Mouse (Mus musculus) cerebellum, postnatal 36 days (tissue): ENCODE data around the gene Zfyve9.

ENCODE experiments used
- DNase-seq, 2 experiments: peaks; one replicate each; pipeline ENCODE4 v3.0.0; 2021 to 2022; ENCODE audit warnings: mixed read lengths in 2 of 2

Zfyve9 gene

DNA sequence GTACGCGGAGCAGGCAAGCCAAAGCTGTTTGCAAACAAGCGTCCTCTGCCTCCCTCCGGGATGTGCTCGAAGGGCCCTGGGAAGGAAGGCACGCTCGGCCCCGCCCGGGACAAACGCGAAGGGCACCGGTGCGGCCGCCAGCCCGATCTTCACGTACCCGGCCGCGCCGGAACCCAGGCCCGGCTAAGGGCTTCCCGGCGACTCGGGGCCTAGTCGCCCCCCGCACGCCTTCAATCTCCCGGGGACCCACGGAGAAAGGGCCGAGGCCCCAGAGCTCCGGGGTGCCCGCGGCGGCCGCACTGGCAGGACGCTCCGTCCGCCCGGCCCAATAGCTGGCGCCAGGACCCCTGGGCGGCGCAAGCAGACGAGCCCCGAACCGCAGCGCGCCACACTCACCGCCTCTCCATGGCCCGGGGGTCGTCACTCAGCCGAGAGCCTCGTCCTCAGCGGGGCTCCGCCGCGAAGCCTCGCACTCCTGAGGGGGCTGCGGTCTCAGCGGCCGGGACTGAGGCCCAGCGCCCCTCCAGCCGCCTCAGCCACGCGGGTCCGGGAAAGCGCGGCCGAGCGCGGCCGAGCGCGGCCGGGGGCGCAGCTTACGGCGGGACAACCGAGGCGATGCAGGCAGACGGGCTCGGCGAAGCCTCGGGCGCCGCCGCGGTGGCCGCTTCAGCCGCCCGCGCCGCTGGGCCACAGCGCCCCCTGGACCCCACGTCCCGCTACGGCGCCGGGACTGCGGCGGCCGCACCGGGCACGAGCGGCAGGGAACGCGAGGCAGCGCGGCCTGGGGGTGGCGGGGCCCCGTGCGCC, at the start of gene Zfyve9:
TSS of gene Zfyve9 (minus strand) at position 742 of the 807 bp plus-strand sequence.
- peak; percentile 79 to 86 for DNase-seq

DNA sequence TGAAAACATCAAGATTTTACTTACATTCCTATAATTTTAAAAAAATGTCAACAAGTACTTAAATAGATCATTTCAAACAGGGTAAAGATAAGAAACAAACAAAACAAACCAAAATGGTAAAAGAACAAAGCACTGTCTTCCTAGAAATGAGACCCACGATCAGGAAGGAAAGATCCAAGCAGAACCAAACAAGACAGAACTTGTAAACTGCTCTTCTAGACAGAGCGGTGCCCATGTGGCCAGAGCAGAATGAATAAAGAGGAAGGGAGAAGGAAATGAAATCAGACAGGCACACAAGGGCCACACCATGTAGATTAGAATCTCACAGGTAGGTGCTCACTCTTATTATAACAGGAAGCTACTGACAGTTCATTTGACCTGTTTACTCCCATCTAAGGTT, 46.0 kb upstream of the Zfyve9 start:
- DNase-seq, result no peak

DNA sequence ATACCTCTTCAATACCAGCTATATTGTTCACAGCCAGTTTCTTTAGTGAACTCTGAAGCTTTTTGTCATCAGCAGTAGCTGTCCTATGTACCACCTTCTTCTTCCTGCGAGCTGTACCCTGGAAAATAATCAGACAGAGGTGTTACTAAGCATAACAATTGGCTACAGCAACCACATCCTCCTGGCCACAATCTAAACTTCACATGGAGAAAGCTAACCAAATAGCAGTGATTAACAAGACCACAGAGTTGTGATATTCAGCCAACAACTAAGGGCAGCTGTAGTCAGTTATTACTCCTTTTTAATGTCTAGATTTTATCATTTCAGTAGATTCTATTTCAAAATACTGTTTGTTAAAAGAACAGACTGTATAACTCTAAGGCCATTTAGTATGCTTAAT, 45.5 kb upstream of the Zfyve9 start:
- no peak for DNase-seq

DNA sequence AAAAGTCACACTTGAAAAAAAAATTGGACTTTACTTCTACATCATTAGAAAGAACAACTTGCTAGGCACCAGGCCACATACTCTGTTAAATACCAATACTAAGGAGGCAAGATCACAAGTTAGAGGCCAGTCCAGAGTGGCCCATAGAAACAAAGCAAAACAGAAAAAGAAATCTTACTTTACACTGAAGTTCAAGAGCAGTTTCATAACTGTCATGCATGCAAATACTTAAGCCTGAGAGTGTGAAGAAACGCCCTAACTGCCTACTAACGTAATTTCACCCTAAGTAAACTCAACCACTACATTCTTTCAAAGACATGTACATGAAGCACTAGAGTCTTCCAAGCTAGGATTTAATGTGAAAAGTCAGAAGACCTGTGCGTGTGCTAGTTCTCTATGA, 45.1 kb upstream of the Zfyve9 start:
- DNase-seq, result no peak

DNA sequence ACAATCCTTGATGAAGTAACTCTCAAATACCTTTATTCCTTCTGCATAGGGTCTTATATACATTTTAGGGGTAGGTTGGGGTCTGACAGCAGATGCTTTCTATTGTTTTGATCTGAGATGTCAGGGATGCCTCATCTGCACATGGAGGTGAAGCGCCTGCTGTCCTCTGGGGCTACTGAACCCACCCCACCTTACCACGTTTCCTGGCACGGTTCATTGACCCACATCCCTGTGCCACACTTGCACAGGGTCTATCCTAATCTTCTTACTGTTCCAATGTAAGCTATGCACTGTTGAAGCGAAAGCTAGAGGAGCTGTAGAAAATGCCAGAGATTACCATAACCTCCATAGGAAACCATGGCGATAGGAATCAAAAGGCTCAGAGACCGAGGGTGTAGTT, 31.0 kb upstream of the Zfyve9 start:
- DNase-seq, result no peak

DNA sequence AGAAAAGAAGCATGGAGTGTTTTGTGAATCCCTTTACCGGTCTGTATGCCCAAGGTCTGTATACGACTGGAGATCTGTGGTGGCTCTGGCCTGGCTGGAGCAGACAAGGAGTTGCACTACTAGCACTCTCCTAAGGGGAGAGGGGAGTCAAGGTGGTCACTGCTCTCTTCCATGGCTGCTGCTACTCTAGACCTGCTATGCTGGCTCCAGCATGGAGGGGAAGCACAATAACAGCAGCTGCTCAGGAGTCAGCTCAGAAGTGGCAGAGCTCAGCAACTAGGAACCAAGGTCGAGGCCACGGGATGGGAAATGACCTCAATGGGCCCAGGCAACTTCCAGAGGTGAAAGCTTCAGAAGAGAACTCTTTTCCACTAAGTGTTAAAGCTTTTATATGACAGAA, 30.5 kb upstream of the Zfyve9 start:
- DNase-seq, result no peak

DNA sequence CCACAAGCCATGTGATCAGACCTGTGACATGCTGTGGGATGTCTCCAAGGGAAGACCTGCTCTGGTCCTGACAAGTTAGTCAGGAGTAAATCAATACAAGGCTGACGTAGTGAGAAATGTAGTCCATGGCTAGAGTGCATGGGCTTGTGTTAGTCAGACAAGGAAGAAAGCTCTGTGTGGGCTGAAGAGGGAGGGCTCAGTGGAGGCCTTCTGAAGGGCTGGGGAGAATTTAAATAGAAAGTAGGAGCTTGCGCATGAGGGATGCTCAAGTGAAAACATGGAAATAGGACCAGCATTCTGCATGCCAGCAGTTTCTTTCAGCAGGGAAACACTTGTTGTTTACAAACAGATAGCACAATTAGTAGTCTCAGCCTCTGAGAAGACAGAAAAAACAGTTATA, 22.9 kb upstream of the Zfyve9 start:
- DNase-seq, result no peak

DNA sequence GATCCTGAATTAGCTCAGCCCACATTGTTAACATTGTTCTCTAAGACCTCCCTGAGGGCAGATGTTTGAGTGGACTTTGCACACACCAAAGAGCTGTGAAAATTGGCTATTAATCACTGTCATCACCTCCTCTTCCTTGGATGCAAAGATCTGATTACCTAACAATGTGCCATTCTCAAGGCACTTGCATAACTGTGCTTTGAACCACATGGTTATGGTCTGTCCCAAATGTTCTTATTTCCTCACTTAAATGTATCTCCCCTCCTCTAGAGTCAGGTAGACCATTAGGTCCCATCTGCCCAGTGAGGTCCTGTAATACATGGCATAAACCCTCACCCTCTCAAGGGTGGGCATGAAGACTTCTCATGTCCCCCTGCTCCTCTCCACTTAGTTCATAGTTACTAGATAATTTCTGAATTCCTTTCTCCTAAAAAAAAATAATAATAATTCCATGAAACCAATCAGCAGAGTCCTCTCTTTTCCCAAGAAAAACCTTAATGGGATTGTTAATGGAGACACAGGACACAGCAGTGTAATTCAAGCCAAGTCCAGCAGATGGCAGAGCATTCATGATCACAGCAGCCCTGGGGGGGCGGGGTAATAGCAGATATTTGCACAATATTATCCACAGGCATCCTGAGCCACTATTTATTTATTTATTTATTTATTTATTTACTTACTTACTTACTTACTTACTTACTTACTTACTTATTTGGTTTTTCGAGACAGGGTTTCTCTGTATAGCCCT, 17.7 kb upstream of the Zfyve9 start:
- peak; percentile 72 to 78 for DNase-seq

DNA sequence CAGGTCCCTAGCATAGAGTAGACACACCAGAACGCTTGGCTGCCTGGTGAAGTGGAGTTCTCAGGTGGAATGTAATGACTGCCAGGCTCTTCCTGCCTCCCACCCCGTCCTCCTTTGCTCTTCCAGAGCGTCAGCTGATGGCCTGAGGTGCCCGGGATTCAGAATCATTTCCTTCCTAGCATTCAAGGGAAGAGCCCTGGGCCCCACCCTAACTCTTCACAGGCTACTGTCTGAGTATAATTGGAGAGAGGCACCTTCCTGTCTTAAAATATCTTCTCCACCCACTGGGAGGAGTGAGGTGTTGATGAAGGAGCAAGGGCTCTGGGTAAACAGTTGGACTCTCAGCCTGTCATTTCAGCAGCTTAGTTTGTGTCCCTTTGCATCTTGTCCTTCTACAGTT, 16.1 kb upstream of the Zfyve9 start:
- DNase-seq, result no peak

DNA sequence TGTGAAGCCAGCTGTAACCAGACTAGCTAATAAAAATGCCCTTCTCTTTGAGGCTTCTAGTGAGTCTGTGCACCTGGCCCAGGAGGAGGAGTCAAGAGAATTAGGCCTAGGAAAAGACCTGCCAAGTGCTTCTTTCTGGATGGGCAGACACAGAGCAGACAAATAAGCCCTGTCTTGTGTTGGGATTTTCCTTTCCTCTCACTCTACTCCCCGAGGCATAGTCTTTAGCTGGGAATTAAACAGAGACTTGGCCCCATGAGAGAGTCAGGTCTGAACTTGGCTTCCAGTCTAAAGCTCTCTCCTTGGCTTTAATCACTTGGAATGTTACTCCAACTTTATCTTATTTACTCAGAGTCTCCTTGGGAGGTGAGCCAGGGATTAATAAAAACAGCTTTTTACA, 13.3 kb upstream of the Zfyve9 start:
- no peak for DNase-seq

DNA sequence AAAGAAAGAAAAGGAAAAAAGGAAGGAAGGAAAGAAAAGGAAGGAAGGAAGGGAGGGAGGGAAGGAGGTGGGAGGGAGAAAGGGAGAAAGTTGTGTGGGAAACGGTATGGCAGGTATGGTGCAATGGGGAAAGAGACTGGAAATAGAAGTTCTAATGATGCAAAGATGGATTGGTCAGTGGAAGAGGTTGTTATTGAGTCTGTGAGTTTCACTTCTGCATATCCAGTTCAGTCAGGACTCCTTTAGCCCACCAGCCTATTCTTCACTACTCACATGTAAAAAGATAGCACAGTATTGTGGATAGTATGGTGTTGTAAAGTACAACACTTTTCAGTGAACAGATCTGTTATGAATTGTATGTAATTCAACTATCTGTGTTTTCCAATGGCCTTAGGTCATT, 9.9 kb upstream of the Zfyve9 start:
- DNase-seq, result no peak

DNA sequence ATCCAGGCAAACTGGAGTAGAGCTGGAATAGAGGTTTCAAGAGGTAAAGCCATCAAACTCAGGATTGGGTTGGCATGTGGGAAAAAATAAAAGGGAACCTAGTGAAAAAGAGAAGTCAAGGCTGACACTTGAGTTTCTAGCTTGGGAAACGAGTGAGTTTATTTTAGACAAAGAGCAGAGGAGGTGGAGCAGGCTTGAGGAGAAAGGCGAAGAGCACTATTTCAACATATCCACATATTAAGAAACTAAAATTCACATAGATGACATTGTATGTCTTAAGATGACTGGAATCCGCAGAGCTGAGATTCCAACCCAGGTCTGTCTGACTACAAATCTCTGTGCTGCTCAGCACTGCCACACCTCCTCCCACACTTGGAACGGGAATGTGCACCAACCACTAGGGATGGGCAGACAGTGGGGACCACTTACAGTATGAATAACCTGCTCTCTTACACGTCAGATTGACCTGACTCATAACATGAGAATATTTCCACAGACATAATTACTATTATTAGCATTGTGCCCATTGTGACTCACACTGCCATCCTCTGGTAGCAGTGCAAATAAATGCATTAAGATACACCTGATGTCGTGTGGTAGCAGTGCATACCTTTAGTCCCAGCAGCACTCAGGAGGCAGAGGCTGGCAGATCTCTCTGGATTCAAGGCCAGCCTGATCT, 8.8 kb upstream of the Zfyve9 start:
- no peak for DNase-seq

DNA sequence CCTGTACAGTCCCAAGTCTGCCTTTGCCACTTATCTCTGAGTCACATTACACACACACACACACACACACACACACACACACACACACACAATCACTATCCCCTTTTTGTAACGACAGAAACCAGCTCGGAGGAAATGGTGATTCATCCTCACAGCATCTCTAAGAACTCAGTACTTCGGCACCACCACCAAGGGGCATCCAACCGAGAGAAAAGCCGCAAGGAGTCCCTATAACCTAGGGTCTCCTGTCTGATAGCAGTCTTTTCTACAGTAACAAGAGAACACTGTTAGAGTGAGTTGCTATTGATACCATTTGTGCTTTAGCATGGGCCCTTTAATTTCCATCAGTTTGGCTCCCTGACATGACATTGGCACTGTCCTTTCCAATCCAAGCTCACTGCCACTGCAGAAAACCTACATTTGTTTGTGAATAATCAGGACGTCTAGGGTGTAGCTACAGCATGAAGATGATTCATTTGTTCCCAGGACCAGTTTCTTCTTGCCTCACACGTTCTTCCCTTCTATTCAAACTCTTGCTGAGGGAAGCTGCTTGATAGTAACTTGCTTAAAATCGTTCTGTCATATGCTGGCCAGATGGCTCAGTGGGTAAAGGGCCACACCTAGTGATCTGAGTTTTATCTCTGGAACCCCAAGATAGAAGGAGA, 2.0 kb upstream of the Zfyve9 start:
- DNase-seq, result peak in 1 of 2 experiments; percentile 43

DNA sequence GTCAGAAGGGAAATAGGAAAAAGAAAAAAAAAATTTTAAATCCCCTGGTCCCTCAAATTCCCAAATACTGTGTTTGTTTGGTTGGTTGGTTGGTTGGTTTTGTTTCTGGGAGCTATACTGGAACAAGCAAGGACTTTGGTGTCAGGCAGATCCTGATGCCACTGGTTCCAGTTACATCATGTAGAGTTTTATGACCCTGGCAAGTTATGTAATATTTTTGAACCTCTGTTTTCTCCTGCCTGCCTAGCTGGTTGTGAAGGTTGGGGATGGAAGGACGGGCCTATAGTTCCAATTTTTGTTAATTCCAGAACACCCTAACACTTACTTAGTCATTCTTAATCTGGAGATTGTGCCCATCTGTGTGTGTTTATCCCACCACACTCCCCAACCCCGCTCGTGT, 998 bp upstream of the Zfyve9 start:
- DNase-seq, result peak in 1 of 2 experiments; percentile 46

DNA sequence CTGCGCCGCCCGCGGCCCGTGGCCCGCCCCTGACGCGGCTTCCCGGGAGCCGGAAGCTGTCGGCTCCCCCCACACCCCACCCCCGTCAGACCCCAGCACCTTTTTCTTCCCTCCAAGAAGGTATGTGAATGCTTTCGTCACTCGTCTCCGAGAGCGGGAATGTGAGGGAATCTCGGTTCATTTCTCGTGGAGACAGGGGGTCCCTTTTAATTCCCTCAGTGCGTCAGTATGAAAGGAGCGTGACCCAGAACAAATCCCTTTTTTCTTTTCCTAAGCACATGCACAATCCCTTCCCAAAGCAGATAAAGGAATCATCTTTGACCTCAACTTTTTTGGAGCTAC, 237 bp upstream of the Zfyve9 start:
- no peak for DNase-seq

DNA sequence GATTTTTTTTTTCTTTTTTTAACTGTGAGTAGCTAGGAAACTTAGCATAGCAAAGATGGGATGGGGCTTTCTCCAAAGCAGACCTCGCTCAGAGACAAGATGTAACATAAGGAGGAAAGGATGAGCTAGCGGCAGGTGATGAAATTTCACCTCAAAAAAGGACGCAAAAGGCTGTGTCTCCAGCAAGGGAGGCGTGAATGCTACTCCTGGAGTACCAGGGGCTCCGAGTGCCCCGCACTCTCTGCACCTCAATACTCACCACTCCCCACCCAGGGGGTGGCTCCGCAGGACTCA, 888 bp downstream of the Zfyve9 start:
- no peak for DNase-seq

DNA sequence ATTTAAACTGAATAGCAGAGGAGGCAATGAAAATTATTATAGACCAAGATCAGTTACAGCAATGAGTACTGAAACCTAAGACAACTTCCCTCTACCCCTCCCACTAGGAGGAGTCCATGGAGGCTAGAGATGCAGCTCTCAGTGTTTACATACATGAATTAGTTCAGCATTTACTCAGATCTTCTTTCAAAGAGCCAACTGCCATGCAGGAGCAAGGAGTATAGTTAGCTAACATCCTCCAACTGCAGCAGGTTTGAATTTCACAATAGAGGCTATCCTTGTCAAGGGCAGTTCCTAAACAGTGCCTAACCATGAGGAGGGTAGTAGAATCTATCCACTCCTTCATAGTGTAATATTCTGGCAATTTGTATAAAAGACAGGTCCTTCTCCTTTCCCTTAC, 12.1 kb downstream of the Zfyve9 start:
- no peak for DNase-seq

DNA sequence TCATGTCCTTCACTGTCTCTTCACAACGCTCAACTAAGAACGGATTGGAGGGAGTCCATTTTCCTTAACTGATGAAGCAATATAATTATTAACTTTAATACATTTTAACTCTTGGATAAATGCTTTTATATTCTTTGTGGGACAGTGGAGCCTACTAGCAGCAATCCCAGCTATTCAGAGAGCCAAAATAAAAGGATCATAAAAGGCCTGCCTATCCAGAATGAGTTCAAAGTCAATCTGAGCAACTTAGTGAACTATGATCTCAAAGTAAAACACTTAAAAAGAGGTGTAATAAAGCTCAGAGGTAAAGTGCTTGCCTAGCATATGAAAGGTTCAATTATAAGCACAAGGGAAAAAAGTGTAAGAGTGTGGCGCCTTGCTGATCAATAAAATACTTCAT, 21.0 kb downstream of the Zfyve9 start:
- no peak for DNase-seq

DNA sequence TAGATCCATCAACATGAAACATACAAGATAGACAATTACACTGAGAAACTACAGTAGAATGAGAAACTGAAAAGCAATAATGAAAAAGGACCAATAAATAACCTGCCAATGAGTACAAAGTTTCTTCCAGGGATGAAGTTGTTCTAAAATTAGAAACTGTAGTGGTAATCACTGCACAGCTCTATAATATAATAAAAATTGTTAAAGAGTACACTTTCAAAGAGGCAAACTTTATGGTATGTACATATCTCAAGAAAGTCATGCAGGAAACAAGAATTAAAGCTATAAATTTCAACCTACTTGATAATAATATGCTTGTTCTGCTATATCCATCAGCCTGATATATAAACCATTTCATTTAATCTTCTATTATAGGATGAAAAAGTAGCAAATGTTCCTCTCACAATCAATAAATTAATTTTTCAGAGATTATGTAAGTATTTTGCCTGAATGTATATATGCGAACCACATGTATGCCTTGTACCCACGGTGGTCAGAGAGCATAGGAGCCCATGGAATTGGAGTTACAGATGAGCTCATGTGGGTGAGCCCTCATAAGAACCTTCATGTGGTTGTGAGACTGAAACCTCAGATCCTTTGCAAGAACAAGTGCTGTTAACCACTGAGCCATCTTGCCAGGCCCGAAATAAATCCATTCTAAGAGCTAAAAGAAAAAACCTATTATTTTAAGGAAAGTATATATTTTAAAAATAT, 34.3 kb downstream of the Zfyve9 start:
- DNase-seq, result no peak

DNA sequence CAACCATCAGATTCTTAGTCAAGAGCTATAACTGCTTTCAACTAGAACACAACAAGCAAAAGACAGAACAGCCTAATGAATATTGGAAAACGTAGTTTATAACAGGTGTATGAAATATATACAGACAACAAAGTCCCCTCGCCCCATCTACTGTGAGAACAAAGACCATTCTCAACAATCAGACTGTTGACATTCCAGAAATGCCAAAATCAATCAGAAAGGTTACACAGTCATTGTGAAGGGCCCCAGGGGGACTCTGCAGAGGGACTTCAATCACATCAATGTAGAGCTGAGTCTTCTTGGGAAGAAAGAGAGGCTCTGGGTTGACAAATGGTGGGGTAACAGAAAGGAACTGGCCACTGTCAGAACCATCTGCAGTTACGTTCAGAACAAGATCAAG, 49.0 kb downstream of the Zfyve9 start:
- DNase-seq, result no peak

DNA sequence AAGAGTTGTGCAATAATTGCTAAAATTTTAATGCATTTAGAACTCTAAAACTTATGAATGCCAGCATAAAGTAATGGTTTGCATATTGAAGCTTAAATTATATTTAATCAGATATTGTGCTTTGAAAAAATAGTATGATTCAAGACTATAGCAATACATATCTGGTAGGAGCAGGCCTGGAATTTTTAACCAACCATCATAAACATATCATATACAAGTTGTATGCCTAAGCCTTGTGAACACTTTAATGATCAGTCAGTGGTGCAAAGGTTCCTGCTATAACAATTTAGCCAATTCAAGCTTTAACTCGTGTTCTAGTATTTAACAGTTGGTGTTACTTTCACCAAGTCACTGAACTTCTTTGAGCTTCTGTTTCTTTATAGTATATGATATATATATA, 50.1 kb downstream of the Zfyve9 start:
- no peak for DNase-seq

DNA sequence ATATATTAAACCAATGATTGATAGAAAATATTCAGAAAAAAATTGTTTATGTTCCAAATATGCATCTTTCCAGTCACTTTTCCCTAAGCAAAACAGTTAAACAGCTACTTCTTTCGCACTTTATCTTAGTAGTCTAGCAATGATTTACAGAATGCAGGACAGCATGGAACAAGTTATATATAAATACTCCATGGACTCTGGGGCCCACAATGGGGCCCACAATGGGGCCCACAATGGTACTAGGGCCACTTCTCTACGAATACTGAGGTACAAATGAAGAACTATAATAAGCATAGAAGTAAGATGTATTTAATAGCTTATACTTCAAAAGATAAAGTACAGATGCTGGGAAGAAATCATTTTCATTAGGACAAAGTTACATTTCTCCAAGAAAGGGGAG, 56.5 kb downstream of the Zfyve9 start:
- no peak for DNase-seq

DNA sequence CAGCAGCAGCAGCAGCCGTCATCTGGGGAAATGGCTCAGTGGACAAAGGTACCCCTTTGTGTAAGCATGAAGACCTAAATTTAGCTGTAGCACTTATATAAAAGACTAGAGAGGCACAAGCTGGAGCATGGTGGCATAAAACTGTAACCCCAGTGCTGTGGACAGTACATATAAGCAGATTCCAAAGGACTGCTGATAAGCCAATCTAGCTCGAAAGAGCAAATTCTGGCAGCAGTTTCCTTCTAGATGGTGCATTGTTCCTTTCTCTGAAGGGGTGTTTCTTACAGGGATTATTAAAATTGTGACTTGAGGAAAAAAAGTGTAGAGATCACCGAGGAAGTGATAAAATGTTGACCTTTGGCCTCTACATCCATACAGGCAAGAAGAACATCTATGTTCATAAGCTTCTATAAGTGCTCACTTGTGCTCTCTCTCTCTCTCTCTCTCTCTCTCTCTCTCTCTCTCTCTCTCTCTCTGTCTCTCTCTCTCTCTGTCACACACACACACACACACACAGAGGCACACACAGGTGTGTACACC, 59.3 kb downstream of the Zfyve9 start:
- DNase-seq, result no peak
